Mouse (Mus musculus) brain, embryonic 18.5 days (tissue): Measurements from ENCODE around the gene Egfr.
A peak's percentile ranks its signal among the peaks of the same experiment; 100 is the strongest.

Source experiments
- DNase-seq: peaks from one replicate; pipeline ENCODE4 v3.0.0-alpha.2; 2012; ENCODE audit warnings: low read depth, low spot score

Egfr gene

GRCm38 (mm10) chr11:16897681-16898080 lies 145.7 kb downstream of the Egfr start:
- DNase-seq: no peak

GRCm38 (mm10) chr11:16900182-16900581 lies 148.2 kb downstream of the Egfr start:
- no peak for DNase-seq

- DNase-seq: no peak
Observed at GRCm38 (mm10) chr11:16900653-16901416, 148.8 kb downstream of the Egfr start.

GRCm38 (mm10) chr11:16904302-16905011 lies 152.5 kb downstream of the Egfr start:
- DNase-seq: no peak

- no peak for DNase-seq
Observed at GRCm38 (mm10) chr11:16905012-16905332, 153.0 kb downstream of the Egfr start.

- no peak for DNase-seq
Observed at GRCm38 (mm10) chr11:16906530-16906929, 154.5 kb downstream of the Egfr start.

GRCm38 (mm10) chr11:16907517-16908129 lies 155.6 kb downstream of the Egfr start:
- no peak for DNase-seq

- no peak for DNase-seq
Observed at GRCm38 (mm10) chr11:16914756-16915155, 162.8 kb downstream of the Egfr start.

GRCm38 (mm10) chr11:16915850-16916249 lies 163.8 kb downstream of the Egfr start:
- DNase-seq: no peak

- no peak for DNase-seq
Observed at GRCm38 (mm10) chr11:16917512-16917911, 165.5 kb downstream of the Egfr start.

- no peak for DNase-seq
Observed at GRCm38 (mm10) chr11:16932159-16932558, 180.2 kb downstream of the Egfr start.

- no peak for DNase-seq
Observed at GRCm38 (mm10) chr11:16935577-16936236, 183.7 kb downstream of the Egfr start.

GRCm38 (mm10) chr11:16941103-16941793 lies 189.2 kb downstream of the Egfr start:
- no peak for DNase-seq

- DNase-seq: no peak
Observed at GRCm38 (mm10) chr11:16941973-16942452, 190.0 kb downstream of the Egfr start.

GRCm38 (mm10) chr11:16943016-16943415 lies 191.0 kb downstream of the Egfr start:
- no peak for DNase-seq

GRCm38 (mm10) chr11:16948756-16949155 lies 196.8 kb downstream of the Egfr start:
- DNase-seq: no peak

GRCm38 (mm10) chr11:16950226-16950975 lies 198.4 kb downstream of the Egfr start:
- no peak for DNase-seq

GRCm38 (mm10) chr11:16950976-16951760 lies 199.2 kb downstream of the Egfr start, which contains the start of gene Fbxo48:
Gene Fbxo48, plus strand, starts transcription at chr11:16951375.
- DNase-seq: peak; percentile 96

GRCm38 (mm10) chr11:16951761-16952010 lies 199.7 kb downstream of the Egfr start:
- DNase-seq: no peak
